Mouse (Mus musculus): ENCODE data around the gene Pigq. TPM values are rescaled to one million over a fixed set of nuclear protein-coding genes. Genes with fewer than 3 reads are reported as not detected.
A peak's percentile ranks its signal among the peaks of the same experiment; 100 is the strongest.

The Pigq gene
- 112 and 122 TPM in 2 replicates for total RNA-seq (2021)
- long read RNA-seq, experiment 1, transcript Pigq-201 (11 exons, 3,173 nt) = major isoform, 91 of 112 reads
- long read RNA-seq, experiment 1, partial matches to known transcripts = 8 of 112 reads
- long read RNA-seq, experiment 1, other reads (novel, unspliced or antisense) = 13 of 112 reads
- long read RNA-seq, experiment 2, transcript Pigq-201 (11 exons, 3,173 nt) = major isoform, 52 of 78 reads
- long read RNA-seq, experiment 2, partial matches to known transcripts = 5 of 78 reads
- long read RNA-seq, experiment 2, other reads (novel, unspliced or antisense) = 19 of 78 reads

DNA sequence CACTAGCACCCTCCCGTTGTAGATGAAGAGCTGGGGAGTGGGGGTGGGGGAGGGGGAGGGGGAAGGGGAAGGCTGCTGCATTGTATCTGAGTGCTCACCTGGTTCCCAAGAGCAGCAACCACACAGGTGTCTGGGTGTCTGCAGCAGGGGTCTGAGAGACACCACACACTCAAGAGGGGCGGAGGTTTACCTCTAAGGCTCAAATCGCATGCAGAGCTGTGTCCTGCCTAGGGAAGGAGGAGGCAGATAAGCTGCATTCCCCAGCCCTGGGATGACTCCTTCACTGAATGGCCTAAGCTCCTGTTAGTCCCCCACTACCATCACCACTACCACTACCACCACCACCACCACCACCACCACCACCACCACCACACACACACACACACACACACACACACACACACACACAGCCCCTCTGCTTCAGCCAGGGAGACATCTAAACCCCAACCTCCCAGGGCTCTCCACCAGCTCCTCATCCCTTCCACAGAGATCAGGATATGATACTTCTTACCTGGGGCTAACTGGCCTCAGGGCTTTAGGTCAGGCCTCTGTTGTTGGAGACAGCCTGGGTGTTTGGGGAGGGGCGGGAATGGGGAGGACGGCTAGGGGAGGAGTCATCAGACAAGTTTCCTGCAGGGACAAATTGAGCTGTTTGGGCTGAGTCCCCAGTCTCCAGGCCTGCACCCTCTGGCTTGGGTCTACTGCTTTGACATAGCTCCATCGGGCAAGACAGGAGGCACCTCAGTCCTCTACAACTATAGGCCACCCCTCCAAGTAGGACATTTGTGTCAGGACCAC, at the start of gene Pigq, which contains the start of gene Nhlrc4:
Gene Pigq, minus strand, starts transcription at position 571 of the 798 bp plus-strand sequence.
Gene Nhlrc4, minus strand, starts transcription at position 596 of the 798 bp plus-strand sequence.
- no peak for DNase-seq

DNA sequence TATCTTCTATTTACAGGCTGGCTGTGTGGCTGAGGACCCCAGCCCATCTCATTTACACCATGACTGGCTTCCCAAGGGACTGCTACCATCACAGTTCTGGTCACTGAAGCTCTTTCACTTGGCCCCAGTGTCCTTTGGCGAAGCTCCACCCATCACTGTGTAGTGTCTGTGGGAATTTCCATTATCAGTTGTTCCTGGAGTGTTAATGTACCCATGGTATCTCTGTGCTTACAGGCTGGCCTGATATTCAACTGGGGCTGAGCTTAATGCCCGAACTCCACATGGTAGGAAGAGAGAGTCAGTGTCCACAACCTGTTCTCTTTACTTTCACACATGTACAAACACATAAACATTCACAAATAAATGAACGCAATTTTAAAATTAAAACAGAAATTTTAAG, 48.8 kb upstream of the Pigq start:
- no peak for DNase-seq

- DNase-seq = no peak
Observed at GRCm38 (mm10) chr17:25992274-25992673, 47.5 kb upstream of the Pigq start.

DNA sequence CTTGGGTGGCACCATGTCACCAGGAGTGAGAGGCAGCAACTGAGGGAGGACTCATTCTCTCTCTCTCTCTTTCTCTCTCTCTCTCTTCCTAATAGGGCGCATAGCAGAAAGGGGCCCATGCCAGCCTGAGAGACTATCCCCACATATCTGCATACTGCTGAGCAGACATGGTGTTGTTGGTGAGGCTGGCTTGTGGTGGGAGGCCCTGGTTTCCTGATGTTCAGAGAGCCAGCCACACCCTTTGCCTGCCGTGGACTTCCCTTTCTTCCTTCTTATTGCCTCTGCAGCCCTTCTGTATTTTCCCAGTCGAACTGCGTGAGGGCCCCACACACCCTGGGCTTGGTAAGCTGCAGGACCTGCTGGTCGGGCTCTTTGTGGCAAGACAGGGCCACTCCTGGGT, 45.6 kb upstream of the Pigq start:
- DNase-seq = no peak

DNA sequence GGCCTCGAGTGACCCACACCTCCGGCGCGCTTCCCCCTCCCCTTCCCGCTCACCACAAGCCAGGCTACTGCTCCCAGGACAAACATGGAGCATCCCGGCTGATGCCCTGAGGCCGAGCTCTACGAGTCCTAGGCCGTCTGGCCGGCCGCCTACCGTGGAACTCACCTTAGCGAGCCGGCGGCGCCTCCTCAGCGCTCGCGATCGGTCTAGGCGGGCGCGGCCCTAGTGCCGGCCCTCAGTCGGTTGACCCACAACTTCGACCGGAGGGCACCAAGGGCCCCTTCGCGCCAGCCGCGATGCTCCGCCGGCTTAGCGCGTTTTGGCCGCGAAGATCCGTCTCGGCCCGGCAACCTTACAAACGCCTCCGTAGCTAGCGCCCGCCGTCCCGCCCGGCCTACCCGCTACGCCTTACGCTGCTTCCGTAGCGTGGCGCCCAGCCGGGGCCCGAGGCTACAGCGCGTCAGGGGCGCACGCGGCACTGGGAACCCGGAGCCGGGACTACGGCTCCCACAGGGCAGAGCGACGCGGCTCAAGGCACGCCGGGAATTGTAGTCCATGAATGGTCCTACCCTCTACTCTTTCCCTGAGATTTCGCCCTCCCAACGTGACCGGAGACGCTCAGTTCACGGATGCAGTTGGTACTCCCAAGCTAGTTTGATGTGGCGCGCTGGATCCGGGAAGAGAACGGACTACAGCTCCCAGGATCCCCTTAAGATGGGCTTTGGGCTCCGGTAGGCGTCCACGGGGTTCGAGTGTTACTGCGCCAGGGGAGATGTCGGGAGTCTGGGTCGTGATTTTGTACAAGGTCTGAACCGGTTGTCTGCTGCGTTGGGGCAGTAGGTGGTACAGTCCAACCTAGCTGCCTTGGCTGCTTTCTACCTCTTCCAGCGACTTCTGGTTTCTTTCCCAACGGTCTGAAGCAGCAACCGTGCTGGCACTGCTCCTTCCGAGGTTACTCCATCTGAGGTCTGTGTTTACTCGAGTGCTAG, 40.9 kb upstream of the Pigq start, which contains the start of gene Capn15:
Gene Capn15, minus strand, starts transcription at position 491 of the 989 bp plus-strand sequence.
- peak; percentile 96 for DNase-seq

DNA sequence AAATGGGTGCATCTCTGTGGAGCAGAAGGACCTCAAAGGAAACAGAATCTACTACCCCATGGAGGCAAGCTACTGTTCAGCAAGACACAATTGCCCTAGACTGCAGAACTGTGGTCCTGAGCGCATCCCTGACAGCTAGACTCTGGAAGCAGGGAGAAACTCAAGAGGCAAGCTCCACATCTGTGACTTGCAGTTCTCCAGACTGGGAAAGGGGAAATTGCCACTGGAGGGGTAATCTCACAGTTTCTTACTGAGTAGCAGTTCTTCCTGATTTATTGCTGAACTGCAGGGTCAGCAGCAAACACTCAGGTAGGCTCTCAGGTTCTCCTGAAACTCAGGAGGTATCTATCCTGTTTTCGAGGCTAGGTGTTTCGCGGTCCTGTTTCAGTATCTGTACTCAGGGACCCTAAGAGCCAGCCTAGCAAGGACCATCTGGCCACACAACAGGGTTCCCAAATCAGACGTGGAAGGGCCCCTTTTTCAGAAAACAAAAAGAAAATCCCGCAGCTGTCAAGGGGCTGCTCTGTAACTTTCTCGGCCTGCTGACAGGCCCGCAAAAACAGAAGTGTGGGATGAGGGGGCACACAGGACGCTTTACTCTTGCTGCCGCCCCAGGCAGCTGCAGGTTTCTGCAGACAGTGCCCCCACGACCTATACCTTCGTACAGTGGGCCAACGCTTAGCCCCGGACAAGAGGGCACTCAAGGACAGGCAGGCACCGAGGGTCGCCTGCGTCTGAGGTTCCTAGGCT, 40.0 kb upstream of the Pigq start:
- no peak for DNase-seq

DNA sequence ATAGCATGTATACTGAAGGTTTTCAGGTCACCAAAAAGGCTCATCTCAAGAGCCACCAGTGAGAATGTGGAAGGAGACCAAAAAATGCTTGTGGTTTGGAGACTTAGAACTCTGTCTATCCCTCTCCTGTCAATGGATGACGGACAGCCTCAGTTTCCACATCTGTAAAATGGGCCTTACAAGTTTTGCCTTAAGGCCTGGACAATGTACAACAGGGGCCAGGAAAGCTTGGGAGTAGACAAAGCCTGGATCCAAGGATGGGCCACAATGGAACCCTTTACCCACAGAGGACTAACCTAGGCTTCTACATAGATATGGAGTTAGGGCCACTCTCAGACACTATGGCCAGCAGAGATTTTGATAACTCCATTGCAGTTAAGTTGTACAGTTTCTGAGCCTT, 39.3 kb upstream of the Pigq start:
- no peak for DNase-seq

- DNase-seq = no peak
Observed at GRCm38 (mm10) chr17:25982913-25983312, 38.2 kb upstream of the Pigq start.

DNA sequence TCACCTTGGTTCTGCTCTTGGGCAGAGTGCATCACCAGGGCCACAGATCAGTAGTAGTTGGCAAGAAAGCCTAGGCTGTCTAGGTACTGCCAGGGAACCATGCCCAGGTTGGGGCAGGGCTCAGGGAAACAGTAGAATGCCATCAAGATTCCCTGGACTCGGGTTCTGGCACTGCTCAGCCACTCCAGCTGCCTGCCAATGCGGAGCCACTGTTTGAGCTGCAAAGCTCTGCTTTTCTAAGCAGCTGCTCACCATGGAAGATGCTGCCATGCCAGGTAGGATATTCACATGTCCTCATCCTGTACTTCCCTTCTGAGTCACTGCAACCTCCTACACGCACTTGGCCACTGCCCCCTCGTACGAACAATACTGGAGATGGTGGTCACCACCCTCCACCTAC, 36.1 kb upstream of the Pigq start:
- peak; percentile 60 for DNase-seq

DNA sequence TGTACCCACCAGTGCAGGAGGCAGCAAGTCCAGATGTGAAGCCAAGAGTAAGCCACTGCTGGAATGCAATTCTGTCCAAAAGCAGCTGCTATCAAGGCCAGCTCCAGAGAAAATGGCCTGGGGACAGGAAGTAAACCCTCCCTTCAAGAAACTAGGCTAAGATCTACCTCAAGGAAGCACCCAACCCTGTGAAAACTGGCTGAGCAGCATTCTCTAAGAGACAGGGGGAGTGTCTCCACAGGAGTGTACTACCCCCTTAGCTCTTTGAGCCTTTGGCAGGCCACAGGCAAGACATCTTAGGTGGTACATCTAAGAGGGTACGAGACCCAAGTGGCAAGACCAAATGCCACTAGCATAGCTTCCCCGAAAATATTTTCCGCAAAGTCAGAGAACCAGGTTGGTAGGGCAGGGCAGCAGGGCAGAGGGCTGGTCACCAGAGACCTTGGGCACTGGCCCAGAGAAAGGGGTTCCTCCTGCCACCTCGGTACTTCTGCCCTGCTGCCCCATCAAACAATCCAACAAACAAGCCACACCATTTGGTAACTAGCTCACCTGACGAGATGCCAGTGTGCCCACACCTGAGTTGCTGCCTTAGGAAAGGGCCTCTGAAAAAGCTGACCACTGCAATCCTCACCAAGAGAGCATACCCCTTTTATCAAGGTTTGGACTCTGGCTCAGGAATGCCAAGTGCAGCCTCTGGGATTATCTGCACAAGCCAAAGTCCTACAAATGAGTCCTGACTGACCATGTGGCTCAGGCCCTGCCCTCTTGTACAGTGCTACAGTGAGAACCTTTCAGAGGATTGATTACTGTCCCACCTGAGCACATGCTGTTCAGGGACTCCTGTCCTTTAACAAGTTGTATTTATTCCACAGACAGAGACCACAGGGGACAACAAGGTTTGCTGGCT, 35.3 kb upstream of the Pigq start:
- no peak for DNase-seq

DNA sequence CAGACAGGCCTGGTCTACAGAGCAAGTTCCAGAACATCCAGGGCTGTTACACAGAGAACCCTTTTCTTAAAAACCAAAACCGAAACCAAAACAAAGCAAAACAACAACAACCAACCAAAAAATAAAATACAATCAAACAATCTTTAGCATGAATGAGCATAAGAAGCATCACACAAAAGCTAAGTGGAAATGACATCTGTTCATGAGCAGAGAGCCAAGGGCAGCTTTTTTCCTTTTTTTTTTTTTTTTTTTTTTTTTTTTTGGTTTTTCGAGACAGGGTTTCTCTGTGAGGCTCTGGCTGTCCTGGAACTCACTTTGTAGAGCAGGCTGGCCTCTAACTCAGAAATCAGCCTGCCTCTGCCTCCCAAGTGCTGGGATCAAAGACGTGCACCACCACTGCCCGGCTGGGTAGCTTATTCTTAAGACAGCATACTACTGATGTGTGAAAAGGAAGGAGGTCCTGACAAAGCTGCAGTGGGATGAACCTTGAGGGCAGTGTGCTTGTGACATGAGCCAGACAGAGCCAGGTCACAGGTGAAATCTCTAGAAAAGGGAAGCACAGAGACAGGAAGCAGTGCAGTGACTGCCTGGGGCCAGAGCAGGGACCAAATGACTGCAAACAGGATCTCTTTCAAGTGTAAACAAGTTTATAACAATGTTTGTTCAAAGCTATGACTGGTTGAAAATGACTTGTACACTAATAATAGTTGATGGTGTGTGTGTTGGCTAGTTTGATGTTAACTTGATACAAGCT, 26.4 kb upstream of the Pigq start:
- no peak for DNase-seq

DNA sequence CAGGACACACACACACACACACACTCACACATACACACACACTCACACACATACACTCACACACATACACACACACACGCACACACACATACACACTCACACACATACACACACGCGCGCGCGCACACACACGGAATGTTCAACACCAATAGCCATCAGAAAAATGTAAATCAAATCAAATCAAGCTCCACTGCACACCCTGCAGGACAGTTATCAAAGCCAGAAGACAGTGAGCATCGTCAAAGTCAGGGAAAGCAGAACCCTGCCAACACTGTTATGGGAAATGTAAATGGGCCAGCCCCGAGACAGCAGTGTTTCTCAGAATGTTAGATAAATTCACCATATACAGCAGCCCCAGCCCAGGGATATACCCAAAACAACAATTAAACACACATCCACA, 25.7 kb upstream of the Pigq start:
- DNase-seq = no peak

- DNase-seq = no peak
Observed at GRCm38 (mm10) chr17:25968176-25968575, 23.4 kb upstream of the Pigq start.

- no peak for DNase-seq
Observed at GRCm38 (mm10) chr17:25967652-25968051, 22.9 kb upstream of the Pigq start.

DNA sequence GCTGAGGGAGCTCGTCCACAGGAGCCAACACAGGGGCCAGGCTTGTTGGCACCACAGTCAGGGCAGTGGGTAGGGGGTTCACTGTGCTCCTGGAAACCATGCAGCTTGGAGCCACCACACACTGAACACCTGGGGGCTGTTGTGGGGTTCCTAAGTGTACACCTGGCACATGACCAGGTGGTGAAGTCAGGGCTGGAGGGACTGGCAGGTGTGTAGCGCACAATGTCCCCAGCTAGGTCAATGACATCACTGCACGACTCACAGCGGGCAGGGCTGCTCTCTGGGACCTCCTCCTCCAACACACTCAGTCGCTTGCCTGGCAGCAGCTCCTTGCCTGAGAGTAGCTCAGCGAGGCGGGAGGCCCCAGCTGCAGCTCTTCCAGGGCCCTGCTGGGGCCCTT, 19.5 kb upstream of the Pigq start:
- no peak for DNase-seq

GRCm38 (mm10) chr17:25962413-25962905, 17.7 kb upstream of the Pigq start:
- no peak for DNase-seq

DNA sequence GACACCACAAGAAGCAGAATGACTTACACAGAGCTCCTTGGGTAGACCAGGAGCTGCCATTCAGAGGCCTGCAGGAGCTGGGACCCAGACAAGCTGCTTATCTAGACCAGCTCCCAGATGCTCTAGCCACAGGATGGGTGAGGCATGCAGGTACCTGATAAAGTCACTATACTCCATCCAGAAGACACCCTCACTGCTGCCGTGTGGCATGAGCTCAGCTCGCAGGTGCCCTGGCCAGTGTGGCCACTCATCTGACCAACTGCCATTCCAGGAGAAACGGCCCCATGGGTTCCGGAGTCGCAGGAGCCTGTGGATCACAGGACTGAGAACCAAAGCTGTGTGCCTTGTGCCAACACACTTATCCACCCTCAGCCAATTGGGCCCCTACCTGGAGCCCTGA, 16.8 kb upstream of the Pigq start:
- DNase-seq = no peak

GRCm38 (mm10) chr17:25959630-25960467, 15.1 kb upstream of the Pigq start:
- DNase-seq = no peak
